Mouse (Mus musculus) small intestine, adult 2 months (tissue): ENCODE results near the gene Intu.

Source experiments
- CTCF ChIP-seq: fragments of 200-500 bp; IDR thresholded peaks from 2 replicates; pipeline ENCODE4 v1.5.1; 2012; ENCODE audit warnings: low read depth, mild to moderate bottlenecking, control low read depth, inconsistent platforms, low read length, moderate library complexity, mixed read lengths; ENCODE audit not compliant: insufficient replicate concordance, insufficient read length; ENCODE audit errors: extremely low read depth
- POLR2A ChIP-seq: fragments of 200-500 bp; IDR thresholded peaks from 2 replicates; pipeline ENCODE4 v1.6.1; 2012; ENCODE audit warnings: low read depth, mild to moderate bottlenecking, control low read depth, inconsistent platforms, low read length, moderate library complexity

GRCm38 (mm10) chr3:40534141-40534540 lies 3.1 kb downstream of the Intu start:
- TF ChIP-seq POLR2A: no peak
- no peak for TF ChIP-seq CTCF
